Mouse (Mus musculus): ENCODE measurements around the gene Asic4. TPM values are rescaled to one million over a fixed set of nuclear protein-coding genes. Genes with fewer than 3 reads are reported as not detected.

The Asic4 gene
- polyA plus RNA-seq, 1 experiment from 2014 or later = 4.0 TPM

DNA sequence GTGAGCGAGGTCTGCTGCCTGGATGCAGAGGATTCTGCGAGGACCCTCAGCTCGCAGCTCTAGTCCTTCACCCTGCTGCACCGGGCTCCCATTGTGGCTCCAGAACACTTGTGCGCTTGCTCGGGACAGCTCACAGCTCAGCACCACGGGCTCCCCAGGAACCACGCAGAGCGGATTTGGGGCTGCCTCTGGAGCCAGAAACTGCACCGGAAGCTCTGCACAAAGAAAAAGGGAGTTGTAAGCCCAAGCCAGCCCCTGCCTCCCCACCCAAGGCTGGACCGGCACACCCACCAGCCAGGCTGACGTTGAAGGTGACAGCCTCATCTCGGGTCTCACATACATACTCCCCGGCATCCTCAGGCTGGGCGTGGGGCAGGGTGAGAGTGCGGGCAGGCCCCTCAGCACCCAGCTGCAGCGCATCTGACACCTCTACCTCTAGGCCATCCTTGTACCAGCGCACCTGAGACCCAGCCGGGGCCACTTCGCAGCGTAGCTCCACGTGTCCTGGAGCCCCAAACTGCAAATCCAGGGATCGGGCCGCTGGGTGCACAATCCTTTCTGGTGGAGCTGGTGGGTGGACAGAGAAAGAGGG, 42.4 kb downstream of the Asic4 start:
- H3K9me3 ChIP-seq (replicated peaks) = no peaks in the 10 kb centered on the region
- peaks cover 6% of the 10 kb centered on the region for H3K4me1 ChIP-seq
- no peak overlapping the region for H3K27ac ChIP-seq
- no peak for ATAC-seq
- peaks cover 29% of the 10 kb centered on the region for H3K36me3 ChIP-seq (ENCODE audit: poor library complexity, severe bottlenecking)
- H3K4me2 ChIP-seq = no peak overlapping the region
- H3K4me3 ChIP-seq = no peak overlapping the region
- 35% methylated on average over 24 of the region's 24 CpGs for WGBS
- H3K27me3 ChIP-seq = peaks cover 34% of the 10 kb centered on the region
- no peak overlapping the region for H3K9ac ChIP-seq

DNA sequence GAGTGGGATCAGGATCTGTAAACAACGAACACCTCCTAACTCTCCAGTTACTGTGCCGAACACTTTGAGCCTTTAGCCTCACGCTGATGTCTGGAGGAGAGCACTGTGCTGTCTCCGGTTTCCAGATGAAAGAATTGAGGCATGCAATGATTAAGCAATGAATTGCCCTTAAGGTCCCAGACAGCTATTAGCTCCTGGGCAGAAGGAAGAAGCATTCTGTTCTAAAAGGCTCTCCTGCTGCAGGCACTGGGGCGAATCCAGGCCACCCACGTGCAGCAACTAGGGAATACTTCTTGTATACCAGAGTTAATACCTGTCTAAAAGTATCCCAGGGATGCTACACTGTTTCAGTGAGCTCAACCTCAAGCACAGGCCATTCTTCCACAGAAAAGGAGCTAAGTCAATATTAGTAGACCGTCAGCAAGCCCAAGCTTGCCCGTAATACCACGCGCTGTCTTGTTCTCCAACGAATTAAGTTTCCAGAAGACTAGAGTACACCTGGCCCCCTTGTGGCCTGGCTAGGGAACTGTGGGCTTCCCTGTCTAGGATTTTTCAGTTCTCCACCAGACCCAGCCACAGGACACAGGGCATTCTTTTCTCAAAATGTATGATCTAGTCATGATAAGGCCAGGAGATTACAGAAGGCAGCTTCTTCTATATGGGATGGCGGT, 44.8 kb downstream of the Asic4 start:
- 51% methylated on average over 12 of the region's 12 CpGs for WGBS
- Histone ChIP-seq H3K36me3 (ENCODE audit: poor library complexity, severe bottlenecking) (peaks cover 52% of the 10 kb centered on the region), H3K27ac (no peak overlapping the region)

GRCm38 (mm10) chr1:75498897-75499296, 48.7 kb downstream of the Asic4 start:
- no peak overlapping the region for H3K4me2 ChIP-seq
- no peak overlapping the region for H3K9ac ChIP-seq
- H3K4me3 ChIP-seq = no peak overlapping the region
- H3K4me1 ChIP-seq = peaks cover under 1% of the 10 kb centered on the region; the same call in 1 of the 2 replicates
- no peaks in the 10 kb centered on the region for H3K9me3 ChIP-seq (replicated peaks)
- no peak overlapping the region for H3K27ac ChIP-seq
- no peaks in the 10 kb centered on the region for H3K27me3 ChIP-seq
- ATAC-seq = no peak
- WGBS = 95% methylated on average over 4 of the region's 4 CpGs
- peaks cover 75% of the 10 kb centered on the region for H3K36me3 ChIP-seq (ENCODE audit: poor library complexity, severe bottlenecking)

More for the DNA sequence above, 44.8 kb downstream of the Asic4 start:
- Histone ChIP-seq H3K27me3 (peaks cover 15% of the 10 kb centered on the region), H3K4me2 (no peak overlapping the region), H3K9ac (no peak overlapping the region), H3K4me3 (no peak overlapping the region), H3K9me3 (replicated peaks) (no peaks in the 10 kb centered on the region), H3K4me1 (no peaks in the 10 kb centered on the region)
- ATAC-seq = peak; percentile 39; the same call in 1 of the 2 replicates

DNA sequence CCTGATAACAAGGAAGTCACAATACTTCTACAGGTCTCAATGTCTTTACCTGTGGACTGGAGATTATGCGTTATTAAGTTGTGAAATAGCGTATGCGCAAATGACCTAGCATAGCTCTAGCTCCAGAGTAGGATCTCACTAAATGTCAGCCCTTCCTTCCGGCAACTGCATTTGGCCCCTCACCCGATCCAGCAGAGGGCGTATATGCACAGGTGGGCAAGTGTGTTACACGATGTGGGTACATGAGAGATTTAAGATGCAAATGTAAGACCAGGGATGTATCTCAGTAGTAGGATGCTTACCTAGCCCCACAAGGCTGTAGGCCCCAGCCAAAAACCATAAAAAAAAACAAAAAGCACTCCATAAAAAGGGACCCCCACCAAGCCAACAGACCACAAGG, 49.2 kb downstream of the Asic4 start:
- H3K36me3 ChIP-seq (ENCODE audit: poor library complexity, severe bottlenecking) = peaks cover 75% of the 10 kb centered on the region
- peaks cover 5% of the 10 kb centered on the region; the same call in 1 of the 2 replicates for H3K27me3 ChIP-seq

DNA sequence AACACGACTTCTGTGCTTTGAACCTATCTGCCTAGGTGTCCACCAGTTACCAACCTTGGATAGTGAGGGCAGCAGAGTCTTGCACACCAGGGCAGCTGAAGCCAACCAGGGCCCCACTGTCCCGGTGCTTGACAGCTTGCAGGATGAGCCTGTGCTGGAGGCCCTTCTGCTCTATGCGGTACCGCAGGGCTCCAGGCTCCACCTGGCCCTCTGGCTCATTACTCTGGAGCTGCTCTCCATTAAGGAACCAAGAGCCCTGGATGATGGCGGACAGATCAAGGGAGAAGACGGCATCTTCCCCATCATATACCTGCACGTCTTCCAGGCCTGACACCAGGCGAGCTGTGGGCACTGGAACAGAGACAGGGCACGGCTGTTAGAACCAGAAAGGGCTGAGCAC, 51.7 kb downstream of the Asic4 start:
- no peak overlapping the region for H3K27ac ChIP-seq
- peaks cover 63% of the 10 kb centered on the region for H3K36me3 ChIP-seq (ENCODE audit: poor library complexity, severe bottlenecking)
- H3K4me3 ChIP-seq = no peak overlapping the region
- ATAC-seq = no peak
- H3K27me3 ChIP-seq = peaks cover 6% of the 10 kb centered on the region; the same call in 1 of the 2 replicates
- no peak overlapping the region for H3K9ac ChIP-seq
- WGBS = 92% methylated on average over 9 of the region's 9 CpGs
- H3K9me3 ChIP-seq (replicated peaks) = no peaks in the 10 kb centered on the region
- no peak overlapping the region for H3K4me2 ChIP-seq
- H3K4me1 ChIP-seq = peaks cover 22% of the 10 kb centered on the region

More for the DNA sequence above, 49.2 kb downstream of the Asic4 start:
- Histone ChIP-seq H3K9me3 (replicated peaks) (no peaks in the 10 kb centered on the region), H3K4me2 (no peak overlapping the region), H3K27ac (no peak overlapping the region), H3K4me1 (peaks cover 6% of the 10 kb centered on the region), H3K9ac (no peak overlapping the region), H3K4me3 (no peak overlapping the region)
- 88% methylated on average over 7 of the region's 7 CpGs for WGBS
- ATAC-seq = no peak

GRCm38 (mm10) chr1:75502945-75503650, 52.9 kb downstream of the Asic4 start:
- Histone ChIP-seq H3K9ac (no peak overlapping the region), H3K27ac (no peak overlapping the region), H3K4me2 (no peak overlapping the region), H3K27me3 (peaks cover 6% of the 10 kb centered on the region; the same call in 1 of the 2 replicates), H3K9me3 (replicated peaks) (no peaks in the 10 kb centered on the region), H3K36me3 (ENCODE audit: poor library complexity, severe bottlenecking) (peaks cover 51% of the 10 kb centered on the region), H3K4me1 (peaks cover 25% of the 10 kb centered on the region), H3K4me3 (no peak overlapping the region)
- 87% methylated on average over 25 of the region's 25 CpGs for WGBS
- ATAC-seq = no peak

GRCm38 (mm10) chr1:75503651-75503980, 53.4 kb downstream of the Asic4 start:
- H3K9ac ChIP-seq = no peak overlapping the region
- no peak overlapping the region for H3K27ac ChIP-seq
- WGBS = 75% methylated on average over 23 of the region's 23 CpGs
- no peaks in the 10 kb centered on the region for H3K9me3 ChIP-seq (replicated peaks)
- no peak overlapping the region for H3K4me2 ChIP-seq
- peaks cover 25% of the 10 kb centered on the region for H3K4me1 ChIP-seq
- H3K4me3 ChIP-seq = no peak overlapping the region
- no peak for ATAC-seq
- H3K36me3 ChIP-seq (ENCODE audit: poor library complexity, severe bottlenecking) = peaks cover 46% of the 10 kb centered on the region
- peaks cover 6% of the 10 kb centered on the region; the same call in 1 of the 2 replicates for H3K27me3 ChIP-seq

GRCm38 (mm10) chr1:75504256-75505045, 54.2 kb downstream of the Asic4 start:
- ATAC-seq = no peak
- H3K36me3 ChIP-seq (ENCODE audit: poor library complexity, severe bottlenecking) = peaks cover 38% of the 10 kb centered on the region
- peak overlapping the region; percentile 89 for H3K9ac ChIP-seq
- H3K4me3 ChIP-seq = peak overlapping the region; percentile 79
- WGBS = 66% methylated on average over 9 of the region's 9 CpGs
- peak overlapping the region; percentile 93 for H3K4me2 ChIP-seq
- peaks cover 9% of the 10 kb centered on the region for H3K27me3 ChIP-seq
- no peaks in the 10 kb centered on the region for H3K9me3 ChIP-seq (replicated peaks)
- 0 out of 2 replicates have a peak overlapping the region, but pooled peaks have one; percentile 72 for H3K27ac ChIP-seq
- peaks cover 25% of the 10 kb centered on the region for H3K4me1 ChIP-seq

GRCm38 (mm10) chr1:75505159-75505955, 55.1 kb downstream of the Asic4 start:
- Histone ChIP-seq H3K9me3 (replicated peaks) (no peaks in the 10 kb centered on the region), H3K36me3 (ENCODE audit: poor library complexity, severe bottlenecking) (peaks cover 29% of the 10 kb centered on the region), H3K27me3 (peaks cover 13% of the 10 kb centered on the region), H3K9ac (peak overlapping the region; percentile 89), H3K4me2 (peak overlapping the region; percentile 93), H3K4me1 (peaks cover 25% of the 10 kb centered on the region), H3K4me3 (peak overlapping the region; percentile 79), H3K27ac (peak overlapping the region; percentile 72)
- under 1% methylated on average over 84 of the region's 84 CpGs for WGBS
- ATAC-seq = peak; percentile 79

GRCm38 (mm10) chr1:75505956-75506831, 56.0 kb downstream of the Asic4 start, which contains the start of gene Obsl1:
Gene Obsl1, minus strand, starts transcription at chr1:75506452.
- WGBS = under 1% methylated on average over 65 of the region's 65 CpGs
- no peaks in the 10 kb centered on the region for H3K9me3 ChIP-seq (replicated peaks)

More at GRCm38 (mm10) chr1:75505956-75506831, 56.0 kb downstream of the Asic4 start, which contains the start of gene Obsl1:
- peak; percentile 74 for ATAC-seq
- peak within 1 kb of the TSS; percentile 79 for H3K4me3 ChIP-seq
- H3K4me2 ChIP-seq = peak within 1 kb of the TSS; percentile 93
- peaks cover 13% of the 10 kb centered on the region for H3K27me3 ChIP-seq
- peaks cover 20% of the 10 kb centered on the region for H3K36me3 ChIP-seq (ENCODE audit: poor library complexity, severe bottlenecking)
- peak within 1 kb of the TSS; percentile 89 for H3K9ac ChIP-seq
- H3K4me1 ChIP-seq = peaks cover 25% of the 10 kb centered on the region
- H3K27ac ChIP-seq = peak within 1 kb of the TSS; percentile 72
